Mouse (Mus musculus) erythroblast, embryonic 14.5 days (primary cell): ENCODE measurements at regions not wholly inside any gene's neighbourhood (a gene's known extent, or its start where the extent isn't known, plus 50 kb on each side); places are given as distances from the start of the nearest gene placed in this dataset.

Source experiments
- H3K27me3 ChIP-seq: 2 replicates; pipeline ENCODE4 v1.6.1; 2012; ENCODE audit warnings: inconsistent platforms; ENCODE audit not compliant: control insufficient read depth
- H3K36me3 ChIP-seq: 2 replicates; pipeline ENCODE4 v1.6.1; 2012; ENCODE audit warnings: mild to moderate bottlenecking, inconsistent platforms; ENCODE audit not compliant: control insufficient read depth
- H3K4me1 ChIP-seq: 2 replicates; pipeline ENCODE4 v1.6.1; 2012; ENCODE audit warnings: inconsistent platforms; ENCODE audit not compliant: control insufficient read depth
- H3K4me3 ChIP-seq: replicated peaks from 2 replicates; pipeline ENCODE3; 2012; ENCODE audit warnings: moderate library complexity, mild to moderate bottlenecking, inconsistent platforms
- H3K9me3 ChIP-seq: 2 replicates; pipeline ENCODE4 v1.6.1; 2012; ENCODE audit warnings: low read length, inconsistent platforms, mixed read lengths; ENCODE audit not compliant: control insufficient read depth
- GATA1 ChIP-seq: IDR thresholded peaks from 2 replicates; pipeline ENCODE4 v1.6.1; 2012; ENCODE audit warnings: low read length, inconsistent platforms, mixed read lengths
- TAL1 ChIP-seq: IDR thresholded peaks from 3 replicates; pipeline ENCODE4 v1.6.1; 2012; ENCODE audit warnings: low read length, inconsistent platforms, mixed read lengths

DNA sequence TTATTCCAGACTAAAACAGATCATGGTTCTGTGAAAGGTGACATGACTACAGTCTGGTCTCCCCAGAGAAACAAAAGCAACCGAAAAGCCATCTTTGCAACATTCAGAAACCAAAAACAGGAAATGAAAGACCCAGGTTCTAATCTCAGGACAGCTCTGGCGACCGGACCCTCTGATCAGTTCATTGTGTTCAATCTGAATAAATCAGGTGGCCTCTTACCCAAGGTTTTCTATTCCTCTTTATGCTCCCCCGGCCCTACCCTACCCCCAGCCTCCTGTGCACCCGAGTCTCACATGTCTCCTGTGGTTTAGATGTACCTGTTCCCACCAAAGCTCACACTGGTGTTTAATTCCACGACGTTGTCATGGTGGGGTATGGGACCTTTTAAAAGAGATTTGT is 238.6 kb upstream of the Jmjd1c start:
- TF ChIP-seq GATA1 (no peak), TAL1 (no peak)
- Histone ChIP-seq H3K9me3 (no peaks in the 10 kb centered on the region), H3K27me3 (no peaks in the 10 kb centered on the region), H3K4me1 (no peaks in the 10 kb centered on the region), H3K36me3 (no peaks in the 10 kb centered on the region), H3K4me3 (no peak overlapping the region)

DNA sequence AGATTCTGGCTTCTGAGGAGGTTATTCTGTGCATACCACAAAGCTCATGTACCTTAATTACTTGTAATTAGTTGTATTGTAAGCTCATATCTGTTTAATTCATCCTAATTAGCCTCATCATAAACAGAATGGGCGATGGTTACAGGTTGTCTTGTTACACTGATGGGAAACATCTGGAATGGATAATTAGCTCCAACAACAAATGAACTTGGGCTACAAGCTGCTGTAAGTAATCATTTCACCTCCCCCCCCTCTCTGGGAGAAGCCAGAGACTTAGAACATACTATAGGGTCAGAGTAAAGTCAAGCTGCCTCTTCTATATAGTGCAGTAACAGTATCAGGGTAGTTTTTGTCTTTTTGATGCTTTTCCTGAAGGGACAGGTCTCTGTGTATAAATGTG is 234.5 kb upstream of the Jmjd1c start:
- no peaks in the 10 kb centered on the region for H3K9me3 ChIP-seq
- H3K27me3 ChIP-seq = no peaks in the 10 kb centered on the region
- TF ChIP-seq TAL1 = no peak
- TF ChIP-seq GATA1 = no peak
- H3K4me3 ChIP-seq = no peak overlapping the region
- no peaks in the 10 kb centered on the region for H3K4me1 ChIP-seq
- no peaks in the 10 kb centered on the region for H3K36me3 ChIP-seq

DNA sequence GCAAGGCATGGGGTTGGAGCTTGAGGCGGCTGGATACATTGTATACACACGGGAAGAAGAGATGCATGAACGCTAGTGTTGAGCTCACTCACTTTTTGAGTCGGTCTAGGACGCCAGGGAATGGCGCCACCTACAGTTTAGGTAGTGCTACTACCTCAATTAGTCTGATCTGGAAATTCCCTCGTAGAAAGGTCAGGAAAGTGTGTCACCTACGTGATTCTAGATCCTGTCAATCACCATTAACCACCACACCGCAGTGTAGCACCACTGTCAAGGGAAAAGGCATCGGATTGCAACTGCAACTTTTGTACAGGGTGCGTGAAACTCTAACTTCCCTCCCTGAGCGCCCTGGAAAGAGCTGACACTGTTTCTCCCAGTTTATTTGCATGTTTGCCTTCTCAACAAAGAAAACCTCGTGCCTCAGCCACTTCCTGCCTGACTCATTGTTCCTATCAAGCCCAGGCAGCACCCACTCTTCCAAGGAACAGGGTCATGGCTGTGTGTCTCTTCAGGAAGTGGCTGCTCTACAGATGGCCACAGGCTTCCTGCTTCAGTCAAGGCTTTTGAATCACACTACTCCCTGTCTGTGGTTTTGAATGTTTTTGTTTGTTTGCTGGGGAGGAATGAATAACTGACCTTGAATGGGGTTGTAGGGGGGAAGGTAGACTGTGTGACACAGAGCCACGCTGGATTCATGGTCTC is 231.6 kb upstream of the Jmjd1c start:
- Histone ChIP-seq H3K4me3 (no peak overlapping the region), H3K36me3 (no peaks in the 10 kb centered on the region), H3K27me3 (no peaks in the 10 kb centered on the region), H3K9me3 (no peaks in the 10 kb centered on the region), H3K4me1 (no peaks in the 10 kb centered on the region)
- TF ChIP-seq GATA1 (no peak), TAL1 (no peak)

DNA sequence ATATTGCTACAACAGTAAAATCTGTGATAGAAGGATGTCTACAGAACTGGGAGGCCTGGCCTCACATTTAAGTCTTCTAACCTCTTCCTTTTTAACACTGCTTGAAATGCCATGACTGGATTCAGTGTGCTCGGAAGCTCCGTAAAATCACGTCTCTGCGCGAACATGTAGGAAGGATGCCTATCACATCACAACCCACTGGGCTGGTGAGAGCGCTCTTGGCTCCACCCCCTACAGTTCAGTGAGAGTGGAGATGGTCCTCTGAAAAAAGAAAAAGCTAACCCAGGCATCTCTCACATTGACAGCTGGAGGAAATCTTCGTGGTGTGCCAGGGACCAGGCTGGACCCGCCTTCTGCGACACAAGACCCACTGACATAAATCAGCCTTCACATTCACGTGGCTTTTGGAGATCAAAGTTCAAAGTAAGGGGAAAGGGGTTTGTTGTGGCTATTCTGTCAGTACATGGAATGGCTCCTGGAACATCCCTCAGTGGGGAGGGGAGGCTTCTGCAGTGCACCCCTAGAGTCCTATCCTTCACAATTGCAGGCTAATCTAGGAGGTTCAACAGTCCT is 230.8 kb upstream of the Jmjd1c start:
- Histone ChIP-seq H3K36me3 (no peaks in the 10 kb centered on the region), H3K4me1 (no peaks in the 10 kb centered on the region), H3K4me3 (no peak overlapping the region), H3K9me3 (no peaks in the 10 kb centered on the region), H3K27me3 (no peaks in the 10 kb centered on the region)
- TF ChIP-seq TAL1 = no peak
- no peak for TF ChIP-seq GATA1

DNA sequence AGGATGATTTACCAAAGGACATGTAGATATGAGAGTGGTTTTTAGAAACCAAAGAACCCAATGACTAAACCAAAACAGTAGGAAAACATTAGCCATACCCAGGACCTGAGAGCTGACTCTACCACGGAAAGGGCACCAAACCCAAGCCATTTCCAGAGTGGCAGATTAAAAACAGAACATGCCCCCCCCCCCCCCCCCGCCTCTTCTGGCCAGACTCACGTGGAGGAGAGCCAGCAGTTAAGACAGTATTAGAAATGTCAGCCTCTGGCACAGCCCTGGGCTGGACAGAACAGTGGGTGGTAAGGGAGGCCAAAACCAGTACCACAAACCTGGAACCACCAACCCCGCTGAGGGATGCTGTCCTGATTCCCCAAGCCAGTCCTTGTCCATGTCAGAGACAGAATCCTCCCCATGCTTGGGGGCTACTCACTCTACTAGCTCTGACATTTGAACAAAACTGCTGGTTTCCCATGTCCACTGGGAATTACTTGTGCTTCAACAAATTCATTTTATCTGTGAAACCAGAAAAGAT is 224.7 kb upstream of the Jmjd1c start:
- H3K36me3 ChIP-seq = no peaks in the 10 kb centered on the region
- no peaks in the 10 kb centered on the region for H3K9me3 ChIP-seq
- no peak overlapping the region for H3K4me3 ChIP-seq
- H3K27me3 ChIP-seq = no peaks in the 10 kb centered on the region
- no peak for TF ChIP-seq TAL1
- no peak for TF ChIP-seq GATA1
- H3K4me1 ChIP-seq = no peaks in the 10 kb centered on the region

DNA sequence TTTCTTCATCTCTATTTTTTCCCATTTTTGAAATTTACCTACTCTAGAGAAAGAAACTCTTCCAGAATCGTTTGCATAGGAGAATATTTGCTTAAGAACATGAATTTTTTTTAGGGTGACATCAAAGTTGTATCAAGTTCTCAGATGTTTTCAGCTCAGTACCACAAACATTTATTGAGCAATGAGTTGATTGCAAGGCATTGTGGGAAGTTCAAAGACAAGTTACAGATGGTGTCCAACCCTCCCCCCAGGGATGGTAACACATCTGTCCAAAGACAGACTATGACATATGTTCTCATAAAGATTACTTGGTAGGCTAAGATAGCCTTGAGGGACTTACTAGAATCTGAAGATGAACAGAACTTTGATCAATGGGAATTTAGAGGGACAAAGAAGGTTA is 224.3 kb upstream of the Jmjd1c start:
- Histone ChIP-seq H3K4me3 (no peak overlapping the region), H3K4me1 (no peaks in the 10 kb centered on the region), H3K9me3 (no peaks in the 10 kb centered on the region), H3K36me3 (no peaks in the 10 kb centered on the region), H3K27me3 (no peaks in the 10 kb centered on the region)
- TF ChIP-seq GATA1 (no peak), TAL1 (no peak)

DNA sequence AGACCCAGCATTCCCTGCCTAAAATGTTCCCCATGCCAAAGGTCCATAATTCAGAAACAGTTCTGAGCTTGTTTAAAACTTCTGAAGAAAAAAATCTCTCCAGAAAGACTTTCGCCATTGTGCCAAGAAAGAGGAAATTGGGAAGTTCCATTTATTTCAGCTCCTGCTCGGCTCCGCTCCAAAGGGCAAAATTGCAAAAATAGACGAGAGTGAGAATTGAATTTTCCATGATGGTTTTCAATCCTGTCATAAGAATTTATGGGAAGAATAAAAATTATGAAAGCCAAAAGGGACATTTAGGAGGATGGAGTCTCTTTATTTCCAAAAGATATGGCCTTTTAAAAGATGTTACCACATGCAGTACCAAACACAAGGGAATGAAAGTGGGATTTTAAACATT is 222.5 kb upstream of the Jmjd1c start:
- Histone ChIP-seq H3K36me3 (no peaks in the 10 kb centered on the region), H3K4me3 (no peak overlapping the region), H3K9me3 (no peaks in the 10 kb centered on the region), H3K4me1 (no peaks in the 10 kb centered on the region), H3K27me3 (no peaks in the 10 kb centered on the region)
- TF ChIP-seq TAL1 (no peak), GATA1 (no peak)

DNA sequence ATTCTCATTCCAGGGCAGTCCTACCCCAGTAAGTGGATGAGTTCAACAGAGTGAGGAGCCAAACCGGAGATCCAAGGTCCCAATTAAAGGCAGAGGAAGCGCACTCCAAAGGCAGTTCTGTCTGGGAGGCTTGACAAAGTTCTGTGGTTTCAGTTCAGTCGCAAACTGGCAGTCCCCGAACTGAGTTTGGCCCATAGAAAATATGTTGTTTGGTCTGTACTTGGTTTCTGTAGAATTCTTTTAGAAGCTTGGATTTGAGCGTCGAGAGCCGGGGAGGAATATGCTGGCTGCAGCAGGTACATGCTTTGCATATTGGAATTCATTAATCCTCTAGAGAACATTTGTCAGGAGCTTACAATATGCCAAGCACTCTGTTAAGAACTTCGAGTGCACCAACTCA is 216.9 kb upstream of the Jmjd1c start:
- no peaks in the 10 kb centered on the region for H3K27me3 ChIP-seq
- H3K9me3 ChIP-seq = no peaks in the 10 kb centered on the region
- TF ChIP-seq GATA1 (no peak), TAL1 (no peak)
- H3K4me1 ChIP-seq = no peaks in the 10 kb centered on the region
- H3K36me3 ChIP-seq = no peaks in the 10 kb centered on the region
- H3K4me3 ChIP-seq = no peak overlapping the region

DNA sequence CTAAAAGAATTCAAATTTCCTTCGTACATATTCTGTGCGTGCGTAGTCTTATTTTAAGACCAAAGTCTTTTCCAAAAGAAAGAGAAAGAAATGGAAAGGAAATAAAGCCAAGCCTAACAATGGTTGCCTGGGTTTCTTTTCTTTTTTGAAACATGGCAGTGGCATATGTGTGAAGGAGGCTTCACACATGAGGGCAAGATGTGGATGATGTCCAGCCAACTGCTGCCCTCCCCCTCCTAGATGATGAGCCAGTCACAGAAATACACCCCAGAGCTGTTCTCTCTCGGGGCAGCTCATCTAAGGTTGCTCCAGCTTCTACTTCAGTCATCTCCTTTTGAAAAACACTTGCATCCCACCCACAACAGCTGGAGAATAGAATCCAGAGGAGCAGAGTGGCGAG is 213.1 kb upstream of the Jmjd1c start:
- Histone ChIP-seq H3K4me1 (no peaks in the 10 kb centered on the region), H3K9me3 (no peaks in the 10 kb centered on the region), H3K36me3 (no peaks in the 10 kb centered on the region), H3K4me3 (no peak overlapping the region), H3K27me3 (no peaks in the 10 kb centered on the region)
- TF ChIP-seq TAL1 = no peak
- no peak for TF ChIP-seq GATA1
